Mouse (Mus musculus) thymus, adult 2 months (tissue): ENCODE data around the gene Tars. TPM values are rescaled to one million over a fixed set of nuclear protein-coding genes. Genes with fewer than 3 reads are reported as not detected.

Source experiments
- DNase-seq: peaks from one replicate; pipeline ENCODE4 v3.0.0; 2021
- H3K27ac ChIP-seq: fragments of 200-500 bp; 2 replicates; pipeline ENCODE4 v1.5.1; 2012; ENCODE audit warnings: low read length, control low read depth; ENCODE audit not compliant: control insufficient read depth, insufficient read depth
- H3K27me3 ChIP-seq: fragments of 200-500 bp; 2 replicates; pipeline ENCODE4 v1.6.1; 2012; ENCODE audit warnings: mild to moderate bottlenecking, low read length, moderate library complexity, mixed read lengths; ENCODE audit not compliant: control insufficient read depth, insufficient read depth
- H3K36me3 ChIP-seq: fragments of 200-500 bp; 2 replicates; pipeline ENCODE4 v1.6.1; 2012; ENCODE audit warnings: mild to moderate bottlenecking, low read length, moderate library complexity; ENCODE audit not compliant: control insufficient read depth, insufficient read depth
- H3K4me1 ChIP-seq: fragments of 200-500 bp; replicated peaks from 2 replicates; pipeline ENCODE4 v1.6.1; 2012; ENCODE audit warnings: low read length; ENCODE audit not compliant: control insufficient read depth, insufficient read depth
- H3K4me3 ChIP-seq: fragments of 200-500 bp; 2 replicates; pipeline ENCODE4 v1.5.1; 2012; ENCODE audit warnings: mild to moderate bottlenecking, low read length, control low read depth, moderate library complexity; ENCODE audit not compliant: control insufficient read depth, insufficient read depth
- CTCF ChIP-seq: fragments of 200-500 bp; IDR thresholded peaks from 2 replicates; pipeline ENCODE4 v1.5.1; 2012; ENCODE audit warnings: mild to moderate bottlenecking, control low read depth, low read length, moderate library complexity, borderline replicate concordance; ENCODE audit not compliant: control insufficient read depth, poor library complexity, insufficient read depth; ENCODE audit errors: extremely low read depth
- POLR2A ChIP-seq: fragments of 200-500 bp; IDR thresholded peaks from 2 replicates; pipeline ENCODE4 v1.6.1; 2012; ENCODE audit warnings: mild to moderate bottlenecking, low read length, control low read depth, moderate library complexity; ENCODE audit not compliant: control insufficient read depth, poor library complexity, insufficient read depth; ENCODE audit errors: extremely low read depth
- WGBS: fragments of 180-500 bp; shearing (Covaris S2); methylation state at CpG from one replicate; pipeline ENCODE4 v1.1.7; 2018; 5-methylcytosine and 5-hydroxymethylcytosine counted together
- polyA plus RNA-seq: library from polyadenylated mRNA; depleted of rRNA; stranded (reverse); fragments of >200 nt; gene quantifications from 2 replicates; pipeline ENCODE4 v1.2.3, GENCODE M21; 2012

Gene Tars
- polyA plus RNA-seq, 1 experiment, result 21.4 TPM

- 51% methylated on average over 3 of the region's 3 CpGs for WGBS
- TF ChIP-seq POLR2A (no peak), CTCF (no peak)
- Histone ChIP-seq H3K4me3 (no peak overlapping the region), H3K36me3 (no peaks in the 10 kb centered on the region), H3K4me1 (no peaks in the 10 kb centered on the region), H3K27me3 (no peaks in the 10 kb centered on the region), H3K27ac (no peak overlapping the region)
- DNase-seq, result no peak
Measured at GRCm38 (mm10) chr15:11369572-11369971, 29.9 kb downstream of the Tars start.

- DNase-seq, result no peak
- Histone ChIP-seq H3K27me3 (no peaks in the 10 kb centered on the region), H3K4me1 (no peaks in the 10 kb centered on the region), H3K27ac (no peak overlapping the region), H3K4me3 (no peak overlapping the region), H3K36me3 (no peaks in the 10 kb centered on the region)
- TF ChIP-seq POLR2A, result no peak
- TF ChIP-seq CTCF, result no peak
- 98% methylated on average over 1 of the region's 1 CpGs for WGBS
Measured at GRCm38 (mm10) chr15:11364795-11365194, 34.7 kb downstream of the Tars start.

DNA sequence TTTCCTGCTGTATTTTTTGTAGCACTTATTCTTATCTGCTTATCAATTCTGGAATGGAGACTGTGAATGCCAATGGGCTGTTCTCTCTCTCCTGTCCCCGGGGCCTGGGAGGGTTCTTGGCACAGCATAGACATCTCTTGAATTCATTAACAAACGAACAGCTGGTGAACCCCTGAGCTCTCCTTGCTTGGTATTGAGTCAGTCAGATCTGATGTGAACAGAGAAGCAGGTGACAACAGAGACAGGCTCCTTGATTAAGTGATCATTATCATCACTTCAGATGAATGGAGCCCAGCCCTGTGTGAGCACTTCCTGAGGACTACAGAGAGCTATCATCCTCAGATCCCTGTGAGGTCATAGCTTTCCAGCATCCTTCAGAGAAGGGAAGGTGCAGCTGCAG is 35.4 kb downstream of the Tars start:
- 65% methylated on average over 2 of the region's 2 CpGs for WGBS
- Histone ChIP-seq H3K36me3 (no peaks in the 10 kb centered on the region), H3K4me1 (no peaks in the 10 kb centered on the region), H3K27ac (no peak overlapping the region), H3K4me3 (no peak overlapping the region), H3K27me3 (no peaks in the 10 kb centered on the region)
- DNase-seq, result no peak
- no peak for TF ChIP-seq CTCF
- no peak for TF ChIP-seq POLR2A

GRCm38 (mm10) chr15:11361824-11362223 is 37.6 kb downstream of the Tars start:
- H3K27me3 ChIP-seq, result no peaks in the 10 kb centered on the region
- DNase-seq, result no peak
- WGBS, result 93% methylated on average over 5 of the region's 5 CpGs

GRCm38 (mm10) chr15:11360888-11361287 is 38.6 kb downstream of the Tars start:
- Histone ChIP-seq H3K27ac (no peak overlapping the region), H3K4me1 (no peaks in the 10 kb centered on the region), H3K4me3 (no peak overlapping the region), H3K27me3 (no peaks in the 10 kb centered on the region), H3K36me3 (no peaks in the 10 kb centered on the region)
- 88% methylated on average over 1 of the region's 1 CpGs for WGBS
- no peak for TF ChIP-seq CTCF
- TF ChIP-seq POLR2A, result no peak
- no peak for DNase-seq

More at GRCm38 (mm10) chr15:11361824-11362223, 37.6 kb downstream of the Tars start:
- H3K36me3 ChIP-seq, result no peaks in the 10 kb centered on the region
- H3K27ac ChIP-seq, result no peak overlapping the region
- H3K4me1 ChIP-seq, result no peaks in the 10 kb centered on the region
- H3K4me3 ChIP-seq, result no peak overlapping the region
- TF ChIP-seq CTCF, result no peak
- TF ChIP-seq POLR2A, result no peak

DNA sequence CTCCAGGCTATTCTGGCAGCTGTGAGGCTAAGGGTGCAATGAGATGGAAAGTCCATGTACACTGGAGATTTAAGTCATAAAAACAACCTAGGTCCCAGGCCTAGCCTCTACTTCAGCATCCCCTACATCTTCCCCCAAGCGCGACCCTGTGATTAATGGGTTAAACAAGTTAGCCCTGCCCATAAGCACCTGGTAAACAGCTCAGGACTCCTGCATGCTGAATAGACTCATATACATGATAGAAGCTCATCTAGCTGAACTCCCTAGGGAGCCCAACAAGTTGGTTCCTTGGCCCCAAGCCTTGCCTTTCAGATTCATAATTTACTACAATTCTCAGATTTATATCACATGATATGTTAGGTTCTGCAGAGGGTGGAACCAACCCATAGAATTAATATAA is 42.0 kb downstream of the Tars start:
- Histone ChIP-seq H3K4me1 (no peaks in the 10 kb centered on the region), H3K4me3 (no peak overlapping the region), H3K27ac (no peak overlapping the region), H3K27me3 (no peaks in the 10 kb centered on the region), H3K36me3 (no peaks in the 10 kb centered on the region)
- no peak for DNase-seq
- TF ChIP-seq POLR2A, result no peak
- no peak for TF ChIP-seq CTCF
- 96% methylated on average over 2 of the region's 2 CpGs for WGBS

DNA sequence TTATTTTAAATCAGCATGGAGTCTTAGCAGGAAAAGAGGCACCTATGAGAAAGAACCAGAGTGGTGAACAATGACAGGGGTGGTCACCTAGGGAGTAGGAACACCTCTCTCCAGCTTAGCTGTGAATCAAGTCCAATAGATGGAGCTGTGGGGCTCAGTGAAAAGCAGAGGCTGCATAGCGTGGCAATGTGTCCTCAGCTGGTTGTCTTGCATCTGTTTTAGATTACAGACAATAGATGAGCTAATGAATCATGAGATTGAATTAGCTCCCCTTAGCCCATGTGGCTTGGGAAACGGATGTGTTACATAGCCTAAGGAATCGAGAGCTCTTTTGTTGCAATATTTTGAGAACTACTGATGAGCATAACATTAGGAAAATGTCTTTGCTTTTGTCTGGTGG is 43.6 kb downstream of the Tars start:
- Histone ChIP-seq H3K27me3 (no peaks in the 10 kb centered on the region), H3K4me1 (no peaks in the 10 kb centered on the region), H3K36me3 (no peaks in the 10 kb centered on the region), H3K4me3 (no peak overlapping the region), H3K27ac (no peak overlapping the region)
- 88% methylated on average over 3 of the region's 3 CpGs for WGBS
- no peak for DNase-seq
- TF ChIP-seq POLR2A, result no peak
- no peak for TF ChIP-seq CTCF
